8 mouse cellular contexts compared by ENCODE assay signal in the genomic region with DNA sequence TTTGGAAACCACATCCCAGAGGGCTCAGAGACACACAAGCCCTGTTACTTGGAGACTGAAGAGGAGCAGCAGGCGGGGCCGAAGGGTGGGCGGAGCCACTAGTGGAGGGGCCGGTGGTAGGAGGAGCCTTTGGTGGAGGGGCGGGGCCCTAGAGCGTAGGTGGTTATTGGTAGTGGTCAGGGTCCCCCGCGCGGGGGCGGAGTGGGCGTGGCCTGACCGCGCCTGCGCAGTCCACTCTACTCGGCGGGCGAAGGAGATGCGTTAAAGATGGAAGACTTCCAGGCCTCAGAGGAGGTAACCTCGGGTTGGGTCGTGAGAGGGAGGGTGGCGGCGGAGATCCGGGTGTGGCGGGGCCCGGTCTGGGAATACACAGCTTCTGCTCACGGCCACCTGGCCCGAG. TPM values are rescaled to one million over a fixed set of nuclear protein-coding genes. Genes with fewer than 3 reads are reported as not detected.
A peak's percentile ranks its signal among the peaks of the same experiment; 100 is the strongest.
DNase-seq lines count a peak whose midpoint lies in the region; ATAC-seq and TF ChIP-seq lines count a peak whose summit lies in the region.
"Not testable (repeated sequence)": the region's sequence is repeated elsewhere in the genome, so short reads cannot be mapped to it uniquely, and the experiment has no call there.

A gene (plus strand): TSS at position 168 of the 400 bp plus-strand sequence.

- peaks cover 15% of the 10 kb centered on the region for H3K79me2 ChIP-seq in CH12.LX (replicated peaks; ENCODE audit: control insufficient read depth, extremely low read depth, insufficient read depth, poor library complexity, severe bottlenecking)

- not testable (repeated sequence) for H3K27me3 ChIP-seq in CH12.LX (replicated peaks); forebrain, embryonic 12.5 days; heart, postnatal 0 days (ENCODE audit: control insufficient read depth, insufficient read depth, low read length); liver, embryonic 16.5 days (ENCODE audit: control insufficient read depth, insufficient read depth, low read depth, low read length); neural tube, embryonic 13.5 days; testis, adult 2 months (ENCODE audit: control insufficient read depth, insufficient read depth, low read length)

- not testable (repeated sequence) for TF ChIP-seq EP300 in CH12.LX (IDR thresholded peaks at IDR 0.05; ENCODE audit: low read length); heart, postnatal 0 days (IDR thresholded peaks at IDR 0.05; ENCODE audit: low read depth)

- peak within 1 kb of the TSS; percentile 62 for H3K9ac ChIP-seq in CH12.LX (ENCODE audit: insufficient read depth, low read depth)
- H3K9ac ChIP-seq in forebrain, embryonic 12.5 days = peak within 1 kb of the TSS; percentile 79
- H3K9ac ChIP-seq in heart, postnatal 0 days (replicated peaks; ENCODE audit: low read depth, low read length) = peak within 1 kb of the TSS; percentile 61
- peak within 1 kb of the TSS; percentile 61 for H3K9ac ChIP-seq in liver, embryonic 16.5 days (ENCODE audit: low read depth, low read length)
- peak within 1 kb of the TSS; percentile 74 for H3K9ac ChIP-seq in neural tube, embryonic 13.5 days

- H3K9me3 ChIP-seq in CH12.LX (replicated peaks; ENCODE audit: low read length); forebrain, embryonic 12.5 days; heart, postnatal 0 days (replicated peaks; ENCODE audit: control insufficient read depth, low read length); liver, embryonic 16.5 days (replicated peaks; ENCODE audit: control insufficient read depth, low read length); neural tube, embryonic 13.5 days: not testable (repeated sequence)

- dilution Hi-C loops in CH12.LX (cut with MboI; ENCODE audit: extremely low pct_ligation_motif_present, extremely low pct_unique_long_range_greater_than_20kb, low sequenced_read_pairs) = not testable (repeated sequence)

- H3K4me1 ChIP-seq in CH12.LX (ENCODE audit: control insufficient read depth in 1 of 2, insufficient read depth in 2 of 2) = peaks cover 8 to 25% of the 10 kb centered on the region in 2 experiments; a peak in 3 of 4 replicates
- peaks cover 15% of the 10 kb centered on the region for H3K4me1 ChIP-seq in forebrain, embryonic 12.5 days
- not testable (repeated sequence) for H3K4me1 ChIP-seq in heart, postnatal 0 days (ENCODE audit: control insufficient read depth, insufficient read depth); liver, embryonic 16.5 days (ENCODE audit: control insufficient read depth, low read depth, low read length); testis, adult 2 months (ENCODE audit: control insufficient read depth, insufficient read depth, low read length)
- peaks cover 19% of the 10 kb centered on the region for H3K4me1 ChIP-seq in neural tube, embryonic 13.5 days (replicated peaks)

- in situ Hi-C loops in CH12.LX (cut with MboI; ENCODE audit: low pct_ligation_motif_present, low pct_unique_long_range_greater_than_20kb, low sequenced_read_pairs) = not testable (repeated sequence)

- ATAC-seq in forebrain, embryonic 12.5 days (ENCODE audit: low FRiP score) = peak; percentile 99
- ATAC-seq in heart, postnatal 0 days (ENCODE audit: insufficient read depth, low read depth) = peak; percentile 99
- peak; percentile 93 for ATAC-seq in liver, embryonic 16.5 days (ENCODE audit: low read depth)
- ATAC-seq in neural tube, embryonic 13.5 days (ENCODE audit: low read depth) = peak; percentile 95

- H3K4me3 ChIP-seq in CH12.LX (replicated peaks in 1 of 3; ENCODE audit: low read depth in 2 of 3, low read length in 2 of 3, poor library complexity in 1 of 3) = peak within 1 kb of the TSS; percentile 41 to 54 (median 50)
- H3K4me3 ChIP-seq in forebrain, embryonic 12.5 days (replicated peaks) = peak within 1 kb of the TSS; percentile 49
- H3K4me3 ChIP-seq in heart, postnatal 0 days (ENCODE audit: low read depth, low read length) = peak within 1 kb of the TSS; percentile 56
- peak within 1 kb of the TSS; percentile 64 for H3K4me3 ChIP-seq in liver, embryonic 16.5 days (ENCODE audit: low read depth, low read length)
- H3K4me3 ChIP-seq in neural tube, embryonic 13.5 days = peak within 1 kb of the TSS; percentile 45
- H3K4me3 ChIP-seq in testis, adult 2 months (ENCODE audit: control insufficient read depth, low read depth, low read length) = peak within 1 kb of the TSS; percentile 87

- H3K36me3 ChIP-seq in CH12.LX (replicated peaks in 1 of 2; ENCODE audit: control insufficient read depth in 1 of 2, insufficient read depth in 1 of 2, low read length in 1 of 2) = peaks cover 1 to 16% of the 10 kb centered on the region in 2 experiments
- H3K36me3 ChIP-seq in forebrain, embryonic 12.5 days (replicated peaks) = peaks cover 14% of the 10 kb centered on the region
- H3K36me3 ChIP-seq in heart, postnatal 0 days (replicated peaks; ENCODE audit: control insufficient read depth, insufficient read depth, low read length); liver, embryonic 16.5 days (ENCODE audit: control insufficient read depth, insufficient read depth); testis, adult 2 months (ENCODE audit: control insufficient read depth, insufficient read depth, low read length): not testable (repeated sequence)
- peaks cover 19% of the 10 kb centered on the region for H3K36me3 ChIP-seq in neural tube, embryonic 13.5 days

- H3K27ac ChIP-seq in CH12.LX (ENCODE audit: insufficient read depth, low read depth) = peak within 1 kb of the TSS; percentile 87
- peak within 1 kb of the TSS; percentile 69 for H3K27ac ChIP-seq in forebrain, embryonic 12.5 days
- H3K27ac ChIP-seq in heart, postnatal 0 days (ENCODE audit: low read depth) = peak within 1 kb of the TSS; percentile 51
- peak within 1 kb of the TSS; percentile 63 for H3K27ac ChIP-seq in liver, embryonic 16.5 days (ENCODE audit: low read length)
- H3K27ac ChIP-seq in neural tube, embryonic 13.5 days (replicated peaks) = peak within 1 kb of the TSS; percentile 87
- peak within 1 kb of the TSS; percentile 92 for H3K27ac ChIP-seq in testis, adult 2 months (ENCODE audit: control insufficient read depth, insufficient read depth, low read depth, low read length)

- peak; percentile 98 for DNase-seq in CH12.LX (ENCODE audit: extremely low read depth)
- peak; percentile 98 for DNase-seq in c-Kit-positive CD71-positive TER-119-negative erythroid progenitor cells, embryonic 14.5 days (ENCODE audit: low read depth)
- peak; percentile 99 for DNase-seq in heart, postnatal 0 days (ENCODE audit: low spot score)
- DNase-seq in kidney, postnatal 4 days = peak; percentile 100

- TF ChIP-seq POLR2A in CH12.LX (IDR thresholded peaks at IDR 0.05; ENCODE audit: low read depth, low read length) = peak; percentile 76
- TF ChIP-seq POLR2A in testis, adult 2 months (IDR thresholded peaks at IDR 0.05; ENCODE audit: control insufficient read depth, low read depth, low read length) = peak; percentile 100

- H3K4me2 ChIP-seq in CH12.LX (ENCODE audit: insufficient read depth, low read depth, poor library complexity, severe bottlenecking) = peak within 1 kb of the TSS; percentile 78
- peak within 1 kb of the TSS; percentile 57 for H3K4me2 ChIP-seq in forebrain, embryonic 12.5 days
- peak within 1 kb of the TSS; percentile 59 for H3K4me2 ChIP-seq in heart, postnatal 0 days (ENCODE audit: low read depth, low read length)
- peak within 1 kb of the TSS; percentile 70 for H3K4me2 ChIP-seq in liver, embryonic 16.5 days (ENCODE audit: low read depth, low read length)
- H3K4me2 ChIP-seq in neural tube, embryonic 13.5 days = peak within 1 kb of the TSS; percentile 58

- not testable (repeated sequence) for TF ChIP-seq CTCF in CH12.LX (conservative IDR thresholded peaks at IDR 0.05 in 1 of 2, IDR thresholded peaks at IDR 0.05 in 1 of 2; ENCODE audit: low read depth in 2 of 2, low read length in 2 of 2); testis, adult 2 months (IDR thresholded peaks at IDR 0.05; ENCODE audit: control insufficient read depth, insufficient read depth, insufficient replicate concordance, low read depth, low read length)
- peak; percentile 10; the same call in 1 of the 2 replicates for TF ChIP-seq CTCF in heart, postnatal 0 days (IDR thresholded peaks at IDR 0.05; ENCODE audit: low read depth)

- under 1% methylated on average over 27 of the region's 27 CpGs for WGBS in forebrain, embryonic 12.5 days
- WGBS in heart, postnatal 0 days = under 1% methylated on average over 27 of the region's 27 CpGs
- under 1% methylated on average over 27 of the region's 27 CpGs for WGBS in liver, embryonic 16.5 days (ENCODE audit: insufficient replicate concordance)
- 1% methylated on average over 27 of the region's 27 CpGs for WGBS in neural tube, embryonic 13.5 days

- TF ChIP-seq RAD21 in CH12.LX (IDR thresholded peaks at IDR 0.05; ENCODE audit: low read depth, low read length) = not testable (repeated sequence)

TF ChIP-seq in CH12.LX, 34 proteins besides CTCF, POLR2A, EP300 and RAD21:
- TF ChIP-seq TBP (conservative IDR thresholded peaks at IDR 0.05; ENCODE audit: low read depth, low read length) (0 out of 2 replicates have a peak, but pooled peaks have one; percentile 48), MAZ (IDR thresholded peaks at IDR 0.05; ENCODE audit: low read depth, low read length) (0 out of 2 replicates have a peak, but pooled peaks have one; percentile 20), NELFE (IDR thresholded peaks at IDR 0.05; ENCODE audit: low read depth, low read length) (peak; percentile 71), NRF1 (IDR thresholded peaks at IDR 0.05; ENCODE audit: low read depth, low read length) (peak; percentile 82), TCF12 (IDR thresholded peaks at IDR 0.05; ENCODE audit: low read depth, low read length) (peak; percentile 85), ZMIZ1 (IDR thresholded peaks at IDR 0.05; ENCODE audit: low read depth, low read length) (peak; percentile 72; the same call in 1 of the 2 replicates)

RNA-seq across cellular contexts. Expression of the gene that starts here (rescaled TPM):
- total RNA-seq in CH12.LX (2012; rRNA removed) (338 and 389 TPM in 2 replicates), CH12.LX (2014; rRNA removed) (542 and 607 TPM in 2 replicates)
- polyA plus RNA-seq in CH12.LX (2012; ENCODE audit: insufficient read length, low read depth) = 287 and 371 TPM in 2 replicates
- 683 and 693 TPM in 2 replicates for polyA plus RNA-seq in forebrain, embryonic 12.5 days (2016; fragmentation: Nextera tagmentation; extraction: Ambion mirVana)
- total RNA-seq in heart, postnatal 0 days (2014; rRNA removed; ENCODE audit: low replicate concordance) = 214 and 264 TPM in 2 replicates
- 558 and 559 TPM in 2 replicates for polyA plus RNA-seq in heart, postnatal 0 days (2015; fragmentation: Nextera tagmentation; extraction: Ambion mirVana)
- polyA plus RNA-seq in liver, embryonic 16.5 days (2015; fragmentation: Nextera tagmentation; extraction: Ambion mirVana) = 198 and 205 TPM in 2 replicates
- polyA plus RNA-seq in neural tube, embryonic 13.5 days (2015; fragmentation: Nextera tagmentation; extraction: Ambion mirVana) = 1,347 and 1,481 TPM in 2 replicates
- 1,644 and 1,736 TPM in 2 replicates for polyA plus RNA-seq in testis, adult 2 months (2012; rRNA removed)

Comparison
In these comparisons a context has a peak if more than half of its experiments do, and no peak if none do; other contexts are left out.
1. Peak in every context shown above with its lines: DNase-seq, ATAC-seq, H3K4me3 ChIP-seq and H3K27ac ChIP-seq.